Mouse (Mus musculus) stomach, postnatal 0 days (tissue): ENCODE data around the gene Dcx. TPM values are rescaled to one million over a fixed set of nuclear protein-coding genes. Genes with fewer than 3 reads are reported as not detected.

Experiments
- ATAC-seq: fragments of 200-750 bp; cut with Nextera tagmentation; 2 replicates; pipeline ENCODE4 v1.8.0; 2017; ENCODE audit not compliant: low FRiP score, low TSS enrichment
- DNase-seq: peaks from one replicate; pipeline ENCODE4 v3.0.0-alpha.2; 2016; ENCODE audit warnings: low spot score
- H3K27ac ChIP-seq: fragments of 300-500 bp; sonication (generic); replicated peaks from 2 replicates; pipeline ENCODE4 v1.5.1; 2014; ENCODE audit warnings: mild to moderate bottlenecking, control low read depth
- H3K27me3 ChIP-seq: fragments of 300-500 bp; sonication (generic); 2 replicates; pipeline ENCODE4 v1.6.1; 2014; ENCODE audit warnings: low read length; ENCODE audit not compliant: control insufficient read depth, insufficient read depth
- H3K36me3 ChIP-seq: fragments of 300-500 bp; sonication (generic); 2 replicates; pipeline ENCODE4 v1.6.1; 2014; ENCODE audit warnings: low read length, mixed read lengths; ENCODE audit not compliant: control insufficient read depth, insufficient read depth
- H3K4me1 ChIP-seq: fragments of 300-500 bp; sonication (generic); replicated peaks from 2 replicates; pipeline ENCODE4 v1.6.1; 2014; ENCODE audit warnings: antibody characterized with exemption; ENCODE audit not compliant: control insufficient read depth, insufficient read depth
- H3K4me2 ChIP-seq: fragments of 300-500 bp; sonication (generic); replicated peaks from 2 replicates; pipeline ENCODE4 v1.6.1; 2014; ENCODE audit warnings: low read depth, mild to moderate bottlenecking, control low read depth, moderate library complexity
- H3K4me3 ChIP-seq: fragments of 300-500 bp; sonication (generic); 2 replicates; pipeline ENCODE4 v1.5.1; 2014; ENCODE audit warnings: low read depth, low read length, control low read depth
- H3K9ac ChIP-seq: fragments of 300-500 bp; sonication (generic); 2 replicates; pipeline ENCODE4 v1.6.1; 2014; ENCODE audit warnings: mild to moderate bottlenecking, low read length, control low read depth, mixed read lengths
- H3K9me3 ChIP-seq: fragments of 300-500 bp; sonication (generic); 2 replicates; pipeline ENCODE4 v1.6.1; 2016; ENCODE audit warnings: low read length; ENCODE audit not compliant: control insufficient read depth
- CTCF ChIP-seq: IDR thresholded peaks from 2 replicates; pipeline ENCODE4 v1.5.1; 2016; ENCODE audit warnings: antibody characterized with exemption, low read depth, mild to moderate bottlenecking, moderate library complexity
- EP300 ChIP-seq: optimal IDR thresholded peaks from 2 replicates; pipeline ENCODE3; 2016; ENCODE audit warnings: antibody characterized with exemption
- WGBS: fragments of 180-500 bp; shearing (Covaris S2); extraction: QIAGEN DNeasy Blood & Tissue Kit; methylation state at CpG from one replicate; pipeline ENCODE4 v1.1.7; 2014; 5-methylcytosine and 5-hydroxymethylcytosine counted together
- polyA plus RNA-seq: library from polyadenylated mRNA; unstranded; fragments of >200 nt; fragmentation: Nextera tagmentation; extraction: Ambion mirVana; gene quantifications from 2 replicates; pipeline ENCODE4 v1.2.1, GENCODE M21; 2015

Gene Dcx
- polyA plus RNA-seq, 1 experiment from 2014 or later = 0.99 TPM

DNA sequence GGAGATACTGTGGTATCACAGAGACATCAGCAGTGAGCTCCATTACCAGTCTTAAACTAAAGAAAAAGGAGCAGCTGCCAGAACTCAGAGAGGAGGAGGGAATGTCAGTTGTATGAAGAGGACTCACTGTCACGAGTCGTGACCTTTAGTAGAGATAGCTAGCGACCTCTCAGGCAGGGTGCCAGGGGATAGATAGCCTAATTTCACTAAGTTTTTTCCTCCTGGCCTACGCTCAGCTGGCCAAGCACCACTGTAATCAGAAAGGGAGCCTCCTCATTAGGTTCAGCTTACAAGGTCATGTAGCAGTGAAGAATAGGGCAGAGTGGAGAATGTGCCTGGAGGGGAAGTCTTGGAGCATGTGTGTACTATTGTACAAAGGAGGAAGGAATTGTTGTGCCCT is 47.3 kb downstream of the Dcx start:
- no peaks in the 10 kb centered on the region for H3K36me3 ChIP-seq
- DNase-seq (no peak), ATAC-seq (no peak)
- no peaks in the 10 kb centered on the region for H3K4me1 ChIP-seq
- no peak overlapping the region for H3K27ac ChIP-seq
- no peaks in the 10 kb centered on the region for H3K9me3 ChIP-seq
- TF ChIP-seq CTCF (no peak), EP300 (no peak)
- 48% methylated on average over 4 of the region's 4 CpGs for WGBS
- H3K9ac ChIP-seq = no peak overlapping the region
- H3K4me3 ChIP-seq = no peak overlapping the region
- no peak overlapping the region for H3K4me2 ChIP-seq
- no peaks in the 10 kb centered on the region for H3K27me3 ChIP-seq

DNA sequence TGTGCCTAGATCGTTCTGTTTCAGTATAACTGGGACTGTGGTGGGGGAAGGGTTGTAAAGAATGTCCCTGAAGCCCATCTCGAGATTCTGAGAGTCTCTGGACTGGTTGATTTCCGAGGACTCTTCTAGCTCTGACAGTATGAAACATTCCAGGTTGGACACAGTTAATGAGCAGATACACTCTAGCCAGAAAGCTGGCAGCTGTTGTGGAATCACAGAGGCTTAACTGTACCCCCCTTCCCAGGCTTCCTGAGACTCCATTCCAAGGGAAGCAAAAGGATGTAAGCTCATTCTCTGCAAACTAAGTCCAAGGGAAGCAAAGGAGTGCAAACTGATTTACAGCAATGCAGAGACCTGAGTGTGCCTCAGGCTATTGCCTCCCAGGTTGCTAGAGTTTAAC is 48.2 kb downstream of the Dcx start:
- no peaks in the 10 kb centered on the region for H3K27me3 ChIP-seq
- no peak for ATAC-seq
- no peak overlapping the region for H3K4me3 ChIP-seq
- DNase-seq = no peak
- H3K36me3 ChIP-seq = no peaks in the 10 kb centered on the region
- no peak overlapping the region for H3K4me2 ChIP-seq
- WGBS = 34% methylated on average over 3 of the region's 3 CpGs
- TF ChIP-seq EP300 = no peak
- no peak for TF ChIP-seq CTCF
- no peak overlapping the region for H3K27ac ChIP-seq
- H3K4me1 ChIP-seq = no peaks in the 10 kb centered on the region
- H3K9ac ChIP-seq = no peak overlapping the region
- H3K9me3 ChIP-seq = no peaks in the 10 kb centered on the region

DNA sequence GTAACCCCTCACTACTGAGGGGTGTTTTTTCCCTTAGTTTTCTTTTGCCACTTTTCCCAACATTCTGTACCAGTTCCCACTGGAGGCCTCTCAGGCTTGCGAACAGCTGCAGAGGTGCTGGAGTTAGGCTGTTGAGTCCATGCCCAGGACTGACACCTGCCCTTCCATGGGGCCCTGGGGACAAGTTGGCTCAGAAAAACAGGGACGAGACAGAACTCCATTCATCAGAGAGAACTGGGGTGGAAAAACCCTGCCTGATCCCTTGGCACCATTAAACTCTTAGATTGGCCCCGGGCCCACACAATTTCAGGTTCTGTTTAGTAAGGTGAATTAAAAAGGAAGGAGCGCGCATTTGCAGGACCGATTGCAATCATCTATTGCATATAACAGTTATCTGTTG is 48.8 kb downstream of the Dcx start:
- Histone ChIP-seq H3K27ac (no peak overlapping the region), H3K9ac (no peak overlapping the region), H3K27me3 (no peaks in the 10 kb centered on the region), H3K4me1 (no peaks in the 10 kb centered on the region), H3K9me3 (no peaks in the 10 kb centered on the region), H3K4me2 (no peak overlapping the region), H3K4me3 (no peak overlapping the region), H3K36me3 (no peaks in the 10 kb centered on the region)
- WGBS = 73% methylated on average over 6 of the region's 6 CpGs
- no peak for DNase-seq
- TF ChIP-seq EP300 (no peak), CTCF (no peak)
- no peak for ATAC-seq

DNA sequence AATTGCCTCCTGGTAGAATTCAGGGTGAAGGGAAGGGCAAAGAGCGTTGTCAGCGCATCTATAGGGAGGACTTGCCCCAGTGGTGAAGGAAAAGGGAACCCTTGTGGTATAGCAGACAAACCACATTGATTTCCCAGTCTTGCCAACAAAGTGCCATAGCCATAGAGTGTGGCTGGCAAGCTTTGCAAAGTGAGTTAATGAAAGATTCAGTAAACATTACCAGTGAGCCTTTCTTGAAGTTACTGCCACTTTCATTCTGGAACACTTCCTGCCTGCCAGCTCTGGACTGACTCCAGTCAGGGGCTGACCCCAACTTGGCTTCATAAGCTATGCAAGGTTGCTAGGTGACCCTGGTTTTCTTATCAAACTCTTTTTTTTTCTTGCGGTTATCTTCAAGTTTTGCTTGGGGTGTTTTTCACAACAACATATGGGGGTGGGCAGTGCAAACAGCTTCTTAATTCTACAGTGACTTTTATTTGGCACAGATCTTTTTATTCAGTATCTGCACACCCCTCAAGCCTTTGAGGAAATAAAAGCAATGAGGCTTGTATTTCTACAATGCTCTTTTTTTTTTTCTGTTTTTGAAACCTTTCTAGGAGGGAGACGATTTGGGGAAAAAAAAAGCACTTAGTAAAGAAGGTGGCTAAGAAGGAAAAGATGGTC is 51.2 kb downstream of the Dcx start:
- TF ChIP-seq CTCF (no peak), EP300 (no peak)
- Histone ChIP-seq H3K27me3 (no peaks in the 10 kb centered on the region), H3K9ac (no peak overlapping the region), H3K4me3 (no peak overlapping the region), H3K27ac (no peak overlapping the region), H3K4me1 (no peaks in the 10 kb centered on the region), H3K36me3 (no peaks in the 10 kb centered on the region), H3K4me2 (no peak overlapping the region), H3K9me3 (no peaks in the 10 kb centered on the region)
- ATAC-seq (no peak), DNase-seq (no peak)
- WGBS = 72% methylated on average over 4 of the region's 4 CpGs

DNA sequence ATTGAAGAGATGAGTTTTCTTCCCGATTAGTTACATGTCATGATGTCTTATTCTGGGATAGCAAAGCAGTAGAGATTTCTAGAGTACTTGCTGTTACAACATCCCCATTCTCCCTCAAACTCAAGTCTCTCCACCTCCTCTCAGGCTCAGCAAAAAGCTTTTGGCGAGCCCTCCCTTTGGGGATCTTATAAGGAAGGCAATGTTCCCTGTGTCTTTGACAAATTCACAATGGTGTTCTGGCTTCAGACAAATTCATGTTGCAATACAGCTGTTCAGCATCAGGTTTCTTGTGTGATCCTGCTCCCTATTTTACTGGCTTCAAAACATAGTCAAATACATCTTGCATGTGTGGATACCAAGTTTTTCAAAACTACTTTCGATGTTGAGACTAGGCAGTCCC is 53.5 kb downstream of the Dcx start:
- Histone ChIP-seq H3K27me3 (no peaks in the 10 kb centered on the region), H3K4me2 (no peak overlapping the region), H3K36me3 (no peaks in the 10 kb centered on the region), H3K4me3 (no peak overlapping the region), H3K9ac (no peak overlapping the region), H3K4me1 (no peaks in the 10 kb centered on the region), H3K9me3 (no peaks in the 10 kb centered on the region), H3K27ac (no peak overlapping the region)
- WGBS = 79% methylated on average over 3 of the region's 3 CpGs
- no peak for TF ChIP-seq EP300
- TF ChIP-seq CTCF = no peak
- ATAC-seq (no peak), DNase-seq (no peak)

DNA sequence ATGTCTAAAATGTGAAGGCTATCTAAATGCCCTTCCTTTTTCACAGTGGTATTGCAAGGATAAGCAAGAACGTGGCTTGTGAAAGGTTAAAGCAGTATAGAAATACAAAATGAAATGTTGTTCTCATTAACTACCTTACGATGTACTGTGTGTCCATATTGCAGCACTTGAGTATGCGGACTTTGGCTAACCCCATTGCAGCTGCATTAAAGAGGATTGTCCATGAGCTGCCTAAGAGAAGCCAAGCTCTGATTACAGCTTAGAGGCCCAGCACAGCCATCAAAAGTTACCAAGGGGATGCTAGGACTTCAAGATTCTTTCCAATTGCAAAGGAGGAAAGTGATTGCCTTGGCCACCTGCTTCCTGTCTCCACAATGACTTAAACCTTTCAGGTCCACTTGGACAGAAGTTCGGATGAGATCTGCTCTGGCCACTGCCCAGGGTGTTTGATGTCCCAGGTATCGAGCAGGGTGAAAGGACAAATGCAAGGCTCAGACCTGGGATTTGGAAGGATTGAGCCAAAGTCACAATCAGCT is 65.9 kb downstream of the Dcx start:
- no peaks in the 10 kb centered on the region for H3K9me3 ChIP-seq
- H3K27ac ChIP-seq = no peak overlapping the region
- TF ChIP-seq EP300 (no peak), CTCF (no peak)
- ATAC-seq (no peak), DNase-seq (no peak)
- H3K4me1 ChIP-seq = no peaks in the 10 kb centered on the region
- no peaks in the 10 kb centered on the region for H3K36me3 ChIP-seq
- no peak overlapping the region for H3K4me2 ChIP-seq
- no peak overlapping the region for H3K4me3 ChIP-seq
- no peaks in the 10 kb centered on the region for H3K27me3 ChIP-seq
- no peak overlapping the region for H3K9ac ChIP-seq
- 63% methylated on average over 5 of the region's 5 CpGs for WGBS
